Mouse (Mus musculus) lung, adult 2 months (tissue): ENCODE results near the gene Btbd9.

Experiments used
- CTCF ChIP-seq: fragments of 200-500 bp; IDR thresholded peaks from 2 replicates; pipeline ENCODE4 v1.5.1; 2011; ENCODE audit warnings: mild to moderate bottlenecking, low read length, control low read depth; ENCODE audit not compliant: insufficient read depth
- POLR2A ChIP-seq: fragments of 200-500 bp; IDR thresholded peaks from 2 replicates; pipeline ENCODE4 v1.6.1; 2011; ENCODE audit warnings: low read depth, mild to moderate bottlenecking, control low read depth, low read length, borderline replicate concordance; ENCODE audit errors: extremely low read depth

GRCm38 (mm10) chr17:30181554-30181953 is 394.7 kb downstream of the Btbd9 start:
- no peak for TF ChIP-seq POLR2A
- no peak for TF ChIP-seq CTCF
